12 mouse cellular contexts compared by ENCODE assay signal in genomic region chr14:120404811-120405582, GRCm38 (mm10).
DNase-seq lines count a peak whose midpoint lies in the region; ATAC-seq lines count a peak whose summit lies in the region.
"Had no signal": no experiment of that assay in that cellular context is flagged by ENCODE, and none has a peak within 500 bp of the region (broad histone marks: within the 10 kb centered on the region; RNA-seq: fewer than 3 reads in every experiment).

No protein-coding gene starts in this region.

- intact Hi-C loops in gastrocnemius, postnatal 36 days (cut with DNase I), result loop anchor here (5.0 kb wide), 1 partner anchor 328 kb away; no protein-coding TSS in a partner anchor
- intact Hi-C loops in left cerebral cortex, postnatal 4 days (cut with DNase I), result loop anchor here (5.0 kb wide), 1 partner anchor 333 kb away; no protein-coding TSS in a partner anchor

- H3K4me1 ChIP-seq in lung, embryonic 15.5 days, result peaks cover 12% of the 10 kb centered on the region
- no peaks in the 10 kb centered on the region for H3K4me1 ChIP-seq in intestine, embryonic 14.5 days (replicated peaks; ENCODE audit: control insufficient read depth, insufficient read depth, low read length)
- no peaks in the 10 kb centered on the region for H3K4me1 ChIP-seq in forebrain, embryonic 12.5 days
- H3K4me1 ChIP-seq: embryonic facial prominence, embryonic 15.5 days; hindbrain, embryonic 13.5 days had no signal

- H3K36me3 ChIP-seq in lung, embryonic 15.5 days, result peaks cover 37% of the 10 kb centered on the region
- peaks cover 66% of the 10 kb centered on the region for H3K36me3 ChIP-seq in intestine, embryonic 14.5 days (ENCODE audit: control insufficient read depth, insufficient read depth, low read length)
- peaks cover 5% of the 10 kb centered on the region; the same call in 1 of the 2 replicates for H3K36me3 ChIP-seq in forebrain, embryonic 12.5 days (replicated peaks)

- 61% methylated on average over 17 of the region's 17 CpGs for WGBS in lung, embryonic 15.5 days
- WGBS in intestine, embryonic 14.5 days, result 84% methylated on average over 17 of the region's 17 CpGs
- WGBS in forebrain, embryonic 12.5 days, result 89% methylated on average over 17 of the region's 17 CpGs

- no peaks in the 10 kb centered on the region for H3K27me3 ChIP-seq in lung, embryonic 15.5 days
- H3K27me3 ChIP-seq in intestine, embryonic 14.5 days (replicated peaks; ENCODE audit: control insufficient read depth, insufficient read depth, low read length), result no peaks in the 10 kb centered on the region
- H3K27me3 ChIP-seq in forebrain, embryonic 12.5 days, result no peaks in the 10 kb centered on the region
- H3K27me3 ChIP-seq: embryonic facial prominence, embryonic 15.5 days; hindbrain, embryonic 13.5 days had no signal

- H3K9me3 ChIP-seq in lung, embryonic 15.5 days, result no peaks in the 10 kb centered on the region
- H3K9me3 ChIP-seq in intestine, embryonic 14.5 days (ENCODE audit: control insufficient read depth, low read length), result no peaks in the 10 kb centered on the region
- no peaks in the 10 kb centered on the region for H3K9me3 ChIP-seq in forebrain, embryonic 12.5 days
- H3K9me3 ChIP-seq: embryonic facial prominence, embryonic 15.5 days; hindbrain, embryonic 13.5 days had no signal

- H3K27ac ChIP-seq in lung, embryonic 15.5 days, result peak overlapping the region; percentile 49; the same call in 1 of the 2 replicates
- 0 out of 2 replicates have a peak overlapping the region, but pooled peaks have one; percentile 9 for H3K27ac ChIP-seq in intestine, embryonic 14.5 days (ENCODE audit: low read depth)
- no peak overlapping the region for H3K27ac ChIP-seq in forebrain, embryonic 12.5 days
- H3K27ac ChIP-seq: hindbrain, embryonic 13.5 days had no signal

- H3K4me2 ChIP-seq in lung, embryonic 15.5 days, result no peak overlapping the region
- H3K4me2 ChIP-seq in intestine, embryonic 14.5 days (ENCODE audit: low read length), result no peak overlapping the region
- H3K4me2 ChIP-seq in forebrain, embryonic 12.5 days, result no peak overlapping the region
- H3K4me2 ChIP-seq: embryonic facial prominence, embryonic 15.5 days; hindbrain, embryonic 13.5 days had no signal

- peak; percentile 50; the same call in 1 of the 2 replicates for ATAC-seq in lung, embryonic 15.5 days (ENCODE audit: borderline replicate concordance, extremely low read depth, low FRiP score, low TSS enrichment)
- no peak for ATAC-seq in intestine, embryonic 14.5 days (replicated peaks; ENCODE audit: low FRiP score, low TSS enrichment, low read depth)
- no peak for ATAC-seq in forebrain, embryonic 12.5 days (ENCODE audit: low FRiP score)
- ATAC-seq: forebrain, embryonic 16.5 days had no signal

- DNase-seq in lung, adult 18-20 months, result no peak
- DNase-seq in CD4-positive, CD25-positive, alpha-beta regulatory T cell, adult 2 months (ENCODE audit: low read depth, low spot score), result peak; percentile 19
- no peak for DNase-seq in intestine, embryonic 14.5 days (ENCODE audit: low spot score)
- peak; percentile 10 for DNase-seq in naive thymus-derived CD4-positive, alpha-beta T cell, adult 2 months (ENCODE audit: low read depth)
- DNase-seq in gastrocnemius, postnatal 36 days, result no peak
- no peak for DNase-seq in left cerebral cortex, postnatal 4 days
- DNase-seq: cerebellum, postnatal 25 days had no signal

- no peak overlapping the region for H3K4me3 ChIP-seq in lung, embryonic 15.5 days
- no peak overlapping the region for H3K4me3 ChIP-seq in intestine, embryonic 14.5 days (ENCODE audit: low read depth, low read length)
- H3K4me3 ChIP-seq in forebrain, embryonic 12.5 days (replicated peaks), result no peak overlapping the region
- H3K4me3 ChIP-seq: embryonic facial prominence, embryonic 15.5 days; hindbrain, embryonic 13.5 days had no signal

- no peak overlapping the region for H3K9ac ChIP-seq in lung, embryonic 15.5 days
- H3K9ac ChIP-seq in intestine, embryonic 14.5 days (ENCODE audit: low read length), result no peak overlapping the region
- no peak overlapping the region for H3K9ac ChIP-seq in forebrain, embryonic 12.5 days
- H3K9ac ChIP-seq: embryonic facial prominence, embryonic 15.5 days; hindbrain, embryonic 13.5 days had no signal

Comparison
In these comparisons a context has a peak if more than half of its experiments do, and no peak if none do; other contexts are left out.
1. DNase-seq: peak in CD4-positive, CD25-positive, alpha-beta regulatory T cell, adult 2 months (single experiment) and naive thymus-derived CD4-positive, alpha-beta T cell, adult 2 months (single experiment); none in lung, adult 18-20 months (0 of 2), intestine, embryonic 14.5 days (single experiment), gastrocnemius, postnatal 36 days (0 of 2) and left cerebral cortex, postnatal 4 days (single experiment).